Mouse (Mus musculus) 3T3-L1 (cell line): ENCODE measurements around the gene Pacs2.
A peak's percentile ranks its signal among the peaks of the same experiment; 100 is the strongest.

Experiments
- DNase-seq: peaks from one replicate; pipeline ENCODE4 v3.0.0-alpha.2; 2015; ENCODE audit warnings: low read depth, low spot score

The Pacs2 gene

DNA sequence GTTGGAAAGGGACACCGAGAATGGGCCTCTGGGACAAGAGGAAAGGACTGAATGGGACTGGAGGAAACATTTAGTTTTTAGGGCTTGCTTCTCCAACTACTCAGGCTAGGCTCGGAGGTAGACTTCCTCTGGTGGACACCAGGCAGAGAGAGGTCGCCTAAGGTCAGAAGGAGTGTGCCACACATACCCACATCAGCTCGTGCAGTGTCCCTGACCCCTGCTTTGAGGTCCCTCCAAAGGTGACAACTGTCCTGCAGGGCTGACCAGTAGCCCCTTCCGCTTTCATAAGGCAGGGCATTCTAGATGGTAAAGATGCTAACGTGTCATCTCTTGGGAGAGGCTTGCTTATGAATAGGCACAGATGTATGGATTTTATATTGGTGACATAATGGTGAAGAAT, 61.2 kb downstream of the Pacs2 start:
- DNase-seq: no peak

DNA sequence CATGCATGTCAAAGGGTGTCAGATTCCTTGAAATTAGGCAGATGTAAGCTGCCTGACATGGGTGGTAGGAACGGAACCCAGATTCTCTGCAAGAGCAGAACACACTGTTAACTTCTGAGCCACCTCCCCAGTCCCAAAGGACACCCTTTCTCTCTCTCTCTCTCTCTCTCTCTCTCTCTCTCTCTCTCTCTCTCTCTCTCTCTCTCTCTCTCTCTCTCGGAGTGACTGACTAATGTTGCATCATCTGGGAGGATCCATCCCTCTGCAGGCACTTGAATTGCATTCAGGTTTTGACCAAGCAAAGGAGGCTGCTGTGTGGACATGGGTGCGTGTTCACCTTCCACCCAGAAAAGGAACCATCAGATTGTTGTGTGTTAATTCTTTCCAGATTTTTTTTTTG, 73.0 kb downstream of the Pacs2 start:
- DNase-seq: no peak

DNA sequence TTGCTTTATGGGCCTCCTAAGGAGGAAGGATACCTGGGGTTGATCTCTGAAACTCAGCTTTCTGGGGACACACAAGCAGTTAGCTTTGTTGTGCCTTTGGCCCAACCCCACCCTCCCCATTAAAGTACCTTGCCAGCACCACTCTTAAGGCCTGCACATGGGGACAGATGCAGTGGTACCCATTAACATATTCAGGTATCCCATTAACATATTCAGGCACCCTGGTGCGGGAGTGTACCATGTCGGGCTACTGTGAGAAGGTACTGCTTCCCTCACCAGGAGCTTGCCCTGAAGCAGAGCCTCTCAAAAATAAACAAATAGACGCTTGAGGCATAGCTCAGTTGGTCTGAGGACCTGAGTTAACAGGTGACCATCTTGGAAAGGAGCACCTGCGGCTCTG, 73.7 kb downstream of the Pacs2 start:
- DNase-seq: no peak

DNA sequence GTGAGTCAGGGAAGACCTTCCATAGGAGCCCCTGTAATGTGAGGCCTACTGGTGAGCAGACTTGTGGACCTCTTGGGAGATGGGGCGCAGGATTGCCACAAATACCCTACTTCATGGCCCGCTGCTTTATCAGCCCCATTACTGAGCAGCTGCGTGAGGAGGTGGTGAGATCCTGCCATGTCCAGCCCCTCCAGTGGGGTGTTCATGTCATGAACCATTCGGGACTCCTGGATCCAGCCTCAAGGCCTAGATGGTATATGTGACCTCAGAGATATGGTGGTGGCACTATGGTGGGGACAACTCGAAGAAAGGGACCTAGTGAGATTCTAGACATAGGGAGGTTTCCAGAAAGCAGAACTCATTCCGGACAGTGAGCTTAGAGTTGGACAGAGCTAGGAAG, 74.8 kb downstream of the Pacs2 start:
- no peak for DNase-seq

DNA sequence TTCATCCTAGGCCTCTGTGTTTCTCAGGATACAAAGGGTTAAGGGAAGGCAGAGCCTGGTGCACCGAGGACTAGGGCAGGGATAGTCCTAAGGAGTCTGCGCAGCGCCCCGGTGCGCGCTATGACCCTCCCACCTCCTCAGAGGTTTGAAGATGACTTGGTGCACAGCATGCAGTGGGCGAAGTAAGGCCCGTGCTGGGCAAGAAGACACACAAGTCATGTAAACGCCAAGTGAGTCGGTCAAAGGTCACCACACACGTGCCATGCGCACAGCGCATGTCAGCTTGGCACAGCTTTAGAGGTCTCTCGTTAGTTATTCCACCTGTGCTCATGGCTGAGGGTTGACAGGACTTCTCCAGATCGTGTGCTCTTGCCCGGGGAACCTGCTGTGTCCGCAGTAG, 75.7 kb downstream of the Pacs2 start:
- DNase-seq: no peak

DNA sequence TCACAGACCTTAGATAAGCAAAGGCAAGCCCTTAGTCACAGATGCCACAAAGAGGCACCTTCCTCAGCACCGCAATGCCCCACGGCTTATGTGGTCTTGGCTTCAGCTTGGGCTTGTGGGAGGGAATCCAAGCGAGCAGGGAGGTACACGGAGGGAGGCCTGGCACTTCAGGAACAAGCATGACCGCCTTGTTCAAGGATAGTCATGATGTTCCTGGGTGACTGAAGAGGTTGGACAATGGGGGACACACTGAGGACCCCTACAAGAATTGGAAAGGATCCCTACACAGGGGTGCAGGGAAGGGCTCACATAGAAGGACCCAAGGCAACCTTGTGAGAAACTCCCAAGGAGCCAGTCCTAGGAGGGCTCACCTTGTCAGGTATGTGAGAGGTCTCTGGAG, 82.7 kb downstream of the Pacs2 start:
- no peak for DNase-seq

DNA sequence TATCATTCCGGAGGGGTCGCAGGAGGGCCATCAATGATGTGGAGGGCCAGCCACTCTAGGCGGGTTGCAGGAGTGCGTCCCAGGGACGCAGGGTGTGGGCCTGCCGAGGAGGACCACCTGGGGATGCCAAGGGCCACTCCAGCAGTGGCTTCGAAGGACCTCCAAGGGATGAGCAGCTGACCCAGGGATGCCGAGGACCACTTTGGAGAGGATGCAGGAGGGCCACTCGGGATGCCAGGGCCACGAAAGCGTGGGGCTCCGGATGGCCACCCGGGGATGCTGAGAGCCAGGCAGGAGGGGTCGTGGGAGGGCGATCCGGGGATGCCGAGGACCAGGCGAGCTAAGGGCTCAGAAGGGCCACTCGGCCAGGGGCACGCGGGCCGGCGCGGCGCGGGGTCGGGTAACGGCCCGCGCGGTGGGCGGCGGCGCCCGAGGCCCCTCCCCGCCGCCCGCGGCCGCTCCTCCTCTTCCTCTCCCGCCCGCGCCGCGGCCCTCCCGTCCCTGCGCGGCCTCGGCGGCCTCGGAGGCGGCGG, 83.5 kb downstream of the Pacs2 start, which contains the start of gene Mta1:
Mta1 (plus strand) TSS at position 530 of the 533 bp plus-strand sequence.
- no peak for DNase-seq

DNA sequence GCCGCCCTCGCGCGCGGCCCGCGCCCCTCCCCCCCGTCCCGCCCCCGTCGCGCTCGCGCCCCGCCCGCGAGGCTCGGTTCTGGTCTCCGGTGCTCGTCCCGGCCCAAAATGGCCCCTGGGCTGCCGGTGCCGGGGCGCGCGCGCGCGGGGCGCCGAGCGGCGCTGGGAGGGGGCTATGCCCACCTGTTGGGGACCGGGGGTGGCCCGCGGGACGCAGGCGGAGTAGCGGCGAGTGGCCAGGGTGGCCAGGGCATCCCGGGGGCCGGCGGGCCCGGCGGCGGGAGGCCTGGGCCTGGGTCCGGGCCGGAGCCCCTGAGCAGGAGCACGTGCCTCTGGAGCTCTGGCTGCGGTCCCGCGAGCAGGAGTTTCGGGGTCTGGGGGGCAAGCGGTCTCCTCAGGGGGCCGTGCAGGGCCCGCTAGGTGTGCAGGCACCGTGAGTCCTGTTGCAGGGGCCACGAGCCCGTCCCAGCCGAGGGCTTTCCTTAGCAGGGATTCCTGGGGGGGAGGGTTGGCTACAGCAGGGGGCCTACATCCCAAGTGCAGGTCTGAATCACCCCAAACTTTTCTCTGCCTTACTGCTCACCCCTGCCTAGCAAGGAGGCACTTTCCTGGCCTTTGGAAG, 84.3 kb downstream of the Pacs2 start:
- DNase-seq: no peak

DNA sequence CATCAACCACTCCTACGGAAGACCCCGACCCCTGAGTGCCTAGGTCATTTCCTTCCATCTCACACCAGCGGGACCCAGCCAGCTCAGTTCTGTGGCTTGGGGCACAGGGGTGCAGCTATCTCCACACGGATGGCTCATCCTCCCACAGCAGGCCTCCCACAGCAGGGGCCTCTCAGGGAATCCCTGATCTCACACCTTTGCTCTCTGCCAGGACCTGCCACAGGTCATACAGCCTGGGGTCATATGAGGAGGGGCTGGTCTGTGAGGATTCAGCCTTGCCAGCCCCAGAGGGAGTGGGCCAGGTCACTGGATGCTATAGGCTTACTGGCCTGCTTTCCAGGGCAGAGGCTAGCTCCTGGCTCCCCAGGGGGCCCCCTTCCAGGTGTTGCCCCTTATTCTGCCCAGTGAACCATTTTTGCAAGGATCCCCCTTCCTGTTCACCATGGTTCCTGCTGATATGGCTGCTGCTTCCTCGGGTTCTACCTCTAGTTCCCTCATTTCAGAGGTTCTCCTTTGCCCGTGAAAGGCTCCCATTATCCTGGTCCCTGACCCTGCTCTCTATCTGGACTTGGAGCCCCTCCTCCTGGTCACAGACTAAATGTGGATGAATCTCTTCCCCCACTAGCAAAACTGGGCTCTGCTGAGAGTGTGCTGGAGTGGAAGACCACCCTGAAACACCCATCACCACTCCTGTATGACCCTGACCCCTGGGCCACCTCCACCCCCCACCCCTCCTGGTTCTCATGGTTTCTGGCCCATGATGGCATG, 85.3 kb downstream of the Pacs2 start:
- no peak for DNase-seq

DNA sequence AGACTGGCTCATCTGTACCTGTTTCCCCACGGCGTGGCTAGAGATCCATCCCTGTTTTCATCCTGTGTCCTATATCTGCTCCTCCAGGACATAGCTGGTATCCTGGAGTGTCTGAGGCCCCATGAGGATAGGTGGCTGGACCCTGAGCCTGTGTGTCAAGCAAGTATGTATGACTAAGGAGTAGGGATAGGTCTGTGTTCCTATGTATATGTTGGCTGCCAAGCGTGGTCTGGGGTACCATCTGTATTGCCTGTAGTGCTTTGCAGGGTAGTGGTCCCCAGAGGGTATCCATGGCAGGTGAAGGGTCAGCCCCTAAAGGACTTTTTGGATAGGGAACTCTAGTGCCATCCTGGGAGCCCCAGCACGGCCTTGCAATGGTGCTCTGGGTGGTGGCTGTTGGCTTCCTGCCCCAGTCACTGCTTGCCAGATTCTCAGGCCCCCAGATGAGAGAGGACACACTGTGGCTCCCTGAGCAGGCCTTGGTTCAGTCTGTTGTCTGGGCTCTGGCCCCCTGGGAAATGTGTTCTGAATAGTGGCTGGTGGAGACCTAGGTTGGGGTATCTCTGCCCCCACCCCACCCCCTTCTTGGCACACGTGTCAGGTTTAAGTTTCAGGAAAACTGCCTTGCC, 86.3 kb downstream of the Pacs2 start:
- DNase-seq: no peak

DNA sequence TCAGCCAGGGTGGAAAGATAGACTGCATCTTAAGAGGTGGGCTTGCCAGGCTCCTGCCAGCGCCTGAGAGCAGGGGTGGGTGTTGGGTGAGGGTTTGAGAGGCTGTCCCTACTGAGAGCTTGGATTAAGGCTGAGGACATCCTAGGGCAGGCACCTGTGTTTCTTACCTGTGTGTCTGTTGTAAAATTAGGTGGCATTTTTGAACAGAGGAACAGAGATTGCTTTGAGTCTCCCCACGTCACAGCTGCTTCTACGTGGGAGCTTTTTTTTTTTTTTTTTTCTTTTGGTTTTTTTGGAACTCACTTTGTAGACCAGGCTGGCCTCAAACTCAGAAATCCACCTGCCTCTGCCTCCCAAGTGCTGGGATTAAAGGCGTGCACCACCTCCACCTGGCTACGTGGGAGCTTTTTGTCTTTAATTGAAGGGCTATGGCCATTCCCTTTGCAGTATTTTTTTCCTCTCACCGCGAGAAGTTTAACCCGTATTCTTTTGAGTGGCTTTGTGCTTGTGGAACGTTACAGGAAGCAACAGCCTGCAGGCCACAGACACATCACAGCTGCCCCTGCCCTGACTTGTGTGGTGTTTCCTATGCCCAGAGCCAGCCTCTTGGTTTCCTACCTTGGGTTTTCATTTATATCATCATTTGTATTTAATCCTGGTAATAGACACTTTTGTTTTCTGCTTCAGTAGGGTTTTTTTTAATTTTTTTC, 87.1 kb downstream of the Pacs2 start:
- no peak for DNase-seq

DNA sequence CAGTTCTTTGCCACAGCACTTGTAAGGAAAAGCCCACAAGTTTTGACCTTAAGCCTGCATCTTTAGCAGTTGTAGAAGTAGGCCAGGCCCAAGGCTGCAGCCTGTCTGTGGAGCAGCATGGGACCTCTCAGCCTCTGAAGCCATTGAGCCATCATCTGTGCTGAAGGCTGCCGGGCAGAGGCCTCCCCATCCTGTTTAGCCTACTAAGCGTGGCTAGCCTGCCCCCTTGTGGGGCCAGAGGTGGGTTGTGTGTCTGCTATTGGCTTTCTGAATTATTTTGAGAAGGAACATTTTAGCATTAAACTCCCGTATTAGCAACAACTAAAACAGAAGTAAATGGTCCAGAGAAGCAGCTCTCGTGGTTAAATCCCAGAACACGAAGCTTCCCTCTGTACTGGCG, 88.2 kb downstream of the Pacs2 start:
- DNase-seq: peak; percentile 73

DNA sequence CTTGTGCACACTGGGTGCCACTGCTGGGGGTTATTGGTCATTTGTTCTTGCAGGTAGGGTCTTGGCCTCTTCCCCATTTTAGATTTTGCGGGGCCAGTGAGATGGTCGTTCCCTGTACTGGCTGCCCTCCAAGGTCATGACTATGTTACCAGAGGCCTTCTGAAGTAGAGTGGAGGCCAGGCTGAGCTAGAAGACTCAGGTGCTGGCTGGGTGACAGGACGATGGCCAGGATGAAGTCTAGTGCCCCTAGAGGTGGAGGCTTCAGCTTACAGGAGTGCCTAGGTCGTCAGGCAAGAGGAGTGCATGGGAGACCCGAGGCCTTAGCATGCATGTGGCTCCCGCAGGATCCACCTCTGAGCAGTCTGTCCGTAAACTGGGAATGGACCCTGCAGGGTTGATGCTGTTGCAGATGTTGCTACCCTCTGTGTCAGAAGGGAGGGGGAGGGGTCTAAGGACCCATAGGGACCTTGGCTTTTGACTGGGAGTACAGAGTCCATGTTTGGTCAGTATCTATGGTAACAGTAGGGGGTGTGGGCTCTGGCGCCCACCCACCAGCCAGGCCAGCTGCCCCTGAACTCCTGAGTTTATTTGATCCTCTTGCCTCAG, 89.6 kb downstream of the Pacs2 start:
- DNase-seq: no peak

DNA sequence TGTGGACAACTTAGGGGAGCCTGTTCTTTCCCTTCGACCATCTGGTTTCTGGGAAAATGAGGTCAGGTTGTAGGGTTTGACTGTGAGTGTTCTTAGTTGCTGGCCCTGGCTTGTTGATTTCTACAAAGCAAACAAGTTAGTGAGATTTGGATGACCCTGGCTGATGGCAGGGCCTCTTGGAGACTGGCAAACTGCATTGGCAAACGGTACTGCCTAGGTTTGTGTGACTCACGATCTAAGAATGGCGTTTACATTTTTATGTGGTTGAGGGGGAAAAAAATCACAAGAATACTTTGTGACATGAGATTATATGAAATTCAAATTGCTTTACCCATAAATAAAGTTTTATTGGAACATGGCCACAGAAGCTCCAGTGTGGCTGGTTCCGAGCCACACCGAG, 92.1 kb downstream of the Pacs2 start:
- DNase-seq: peak; percentile 92

DNA sequence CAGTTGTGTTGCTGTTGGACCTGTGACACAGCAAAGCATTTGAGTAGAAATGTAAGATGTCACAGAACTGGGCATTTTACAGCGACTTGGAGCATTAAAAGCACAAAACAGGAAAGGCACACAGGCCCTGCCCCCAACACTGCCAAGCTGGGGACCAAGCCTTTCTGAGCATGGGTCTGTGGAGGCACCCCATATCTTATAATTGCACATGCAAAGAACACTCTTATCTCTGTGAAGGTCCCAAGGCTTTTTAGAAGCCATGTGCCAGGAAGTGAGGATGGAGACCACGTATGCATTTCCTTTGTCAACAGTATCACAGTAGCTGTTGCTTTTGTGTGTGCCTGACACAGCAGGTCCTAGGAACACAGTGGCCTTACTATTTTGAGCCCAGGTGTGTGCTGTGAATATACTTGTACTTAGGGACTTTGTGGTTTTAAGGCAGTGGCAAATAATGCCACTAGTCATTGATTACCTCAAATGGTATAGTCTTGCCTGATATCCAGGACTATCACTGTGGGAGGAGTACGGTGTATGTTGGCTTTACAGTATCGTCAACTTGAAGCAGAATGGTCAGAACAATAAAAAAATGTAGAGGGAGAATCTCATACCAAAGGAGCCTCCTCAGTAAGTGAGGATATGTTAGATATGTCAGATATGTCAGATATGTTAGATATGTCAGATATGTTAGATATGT, 93.3 kb downstream of the Pacs2 start:
- no peak for DNase-seq

DNA sequence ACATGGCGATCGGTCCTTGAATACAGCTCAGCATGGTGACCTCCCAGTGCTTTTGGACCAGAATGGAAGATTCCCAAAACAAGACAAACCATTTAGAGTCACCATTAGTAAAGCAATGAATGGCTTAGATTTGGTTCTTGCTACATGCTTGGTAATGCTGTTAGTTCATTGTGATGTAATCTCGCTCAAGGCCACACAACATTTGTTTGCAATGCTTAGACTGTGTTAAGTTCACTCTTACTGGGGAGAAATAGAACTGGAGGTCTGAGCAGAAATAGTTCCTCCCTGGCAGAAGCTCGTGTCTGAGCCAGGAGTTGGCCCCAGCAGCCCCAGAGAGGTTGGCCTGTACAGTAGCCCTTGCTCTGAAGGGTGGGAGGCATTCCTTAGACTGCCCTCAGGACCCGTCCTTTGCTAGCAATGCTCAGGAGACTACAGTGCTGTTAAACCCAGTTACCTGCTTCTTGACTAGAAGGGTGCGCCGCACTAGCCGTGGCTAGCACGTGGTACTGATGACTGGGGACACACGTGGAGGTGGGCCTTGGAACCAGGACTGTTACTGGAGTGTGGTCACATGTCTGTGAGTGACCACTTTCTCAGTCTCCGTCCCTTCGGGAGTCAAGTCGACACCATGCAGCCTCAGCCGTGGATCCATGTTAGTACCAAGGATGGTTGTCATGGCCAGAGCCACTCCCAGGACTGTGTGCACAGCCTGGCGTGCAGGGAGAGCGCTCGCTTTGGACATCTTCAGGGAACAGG, 94.4 kb downstream of the Pacs2 start:
- DNase-seq: no peak

DNA sequence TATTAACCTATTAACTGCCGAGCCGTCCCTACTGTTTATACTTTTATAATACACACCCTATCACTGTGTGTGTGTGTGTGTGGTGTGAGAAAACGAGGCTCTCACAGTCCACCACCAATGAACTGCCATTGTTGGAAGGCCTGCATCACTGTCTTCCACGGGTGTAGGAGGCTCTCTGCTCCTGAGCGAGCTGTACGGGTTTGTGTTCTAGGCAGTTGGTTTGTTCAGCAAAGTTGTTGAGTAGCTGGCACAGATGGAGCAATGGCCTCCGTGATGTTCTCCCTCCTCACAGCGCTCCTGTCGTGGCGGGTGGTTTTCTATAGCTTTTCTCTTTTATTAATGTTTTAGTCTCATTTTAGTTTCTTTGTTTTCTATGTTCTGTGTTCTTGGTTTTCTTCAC, 95.5 kb downstream of the Pacs2 start:
- DNase-seq: no peak

DNA sequence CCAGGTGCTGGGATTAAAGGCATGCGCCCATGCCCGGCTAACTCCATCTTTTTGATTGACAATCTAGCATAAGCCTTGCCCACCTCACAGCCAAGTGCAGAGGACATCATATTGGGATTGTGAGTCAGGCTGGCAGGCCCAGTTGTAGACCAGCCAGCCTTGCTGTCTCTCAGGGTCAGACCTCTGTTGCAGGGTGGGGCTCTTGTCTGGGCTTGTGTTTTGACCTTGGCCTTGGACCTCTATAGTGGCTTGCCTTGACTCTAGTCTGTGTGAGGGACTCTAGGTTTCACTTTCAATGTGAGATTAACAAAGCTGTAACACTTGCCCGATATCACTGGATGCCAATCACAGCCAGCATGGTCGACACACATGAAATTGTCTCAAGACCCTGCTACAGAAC, 99.8 kb downstream of the Pacs2 start:
- DNase-seq: no peak

DNA sequence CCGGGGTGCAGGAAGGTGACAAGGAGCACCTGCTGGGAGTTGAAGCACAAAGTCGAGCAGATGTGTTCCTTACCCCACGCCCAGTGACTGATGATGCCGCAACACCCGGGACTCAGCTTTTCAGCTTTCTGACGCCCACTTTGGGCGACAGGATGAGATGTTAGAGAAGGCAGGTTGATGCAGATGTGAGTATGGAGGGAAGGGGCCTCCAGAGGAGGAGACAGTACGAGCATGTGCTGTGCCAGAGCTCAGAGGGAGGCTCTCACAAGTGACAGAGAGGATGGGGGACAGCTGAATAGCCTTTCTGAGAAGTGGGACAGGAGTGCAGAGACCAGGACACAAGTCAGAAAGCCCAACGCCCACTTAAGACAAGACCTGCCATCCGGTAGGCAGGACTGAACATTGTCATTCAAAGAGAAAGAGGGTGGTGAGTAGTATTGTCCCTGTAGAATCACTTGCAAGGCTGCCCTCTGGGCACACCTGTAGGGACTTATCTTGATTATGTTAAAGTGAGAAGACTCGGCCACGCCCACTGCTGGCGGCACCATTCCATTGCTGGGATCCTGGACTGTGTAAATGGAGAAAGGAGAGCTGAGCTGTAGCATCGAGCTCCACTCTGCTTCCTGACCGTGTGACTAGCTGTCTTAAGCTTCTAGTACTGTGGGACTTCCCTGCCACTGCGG, 100.7 kb downstream of the Pacs2 start:
- no peak for DNase-seq
